24 mouse cellular contexts compared by ENCODE assay signal in genomic region chr16:29876196-29876595, GRCm38 (mm10).
DNase-seq lines count a peak whose midpoint lies in the region; ATAC-seq and TF ChIP-seq lines count a peak whose summit lies in the region.
"Had no signal": no experiment of that assay in that cellular context is flagged by ENCODE, and none has a peak within 500 bp of the region (broad histone marks: within the 10 kb centered on the region; RNA-seq: fewer than 3 reads in every experiment).

No protein-coding gene starts in this region.

- ATAC-seq in intestine, embryonic 15.5 days: 0 out of 2 replicates have a peak, but pooled peaks have one; percentile 52
- no peak for ATAC-seq in intestine, postnatal 0 days
- ATAC-seq in neural tube, embryonic 12.5 days (ENCODE audit: low FRiP score, low read depth): no peak
- ATAC-seq in forebrain, embryonic 13.5 days: peak; percentile 44; the same call in 1 of the 2 replicates
- ATAC-seq: liver, embryonic 12.5 days had no signal

- H3K4me1 ChIP-seq in intestine, embryonic 15.5 days (replicated peaks): peaks cover 11% of the 10 kb centered on the region
- no peaks in the 10 kb centered on the region for H3K4me1 ChIP-seq in intestine, postnatal 0 days (replicated peaks; ENCODE audit: control insufficient read depth, insufficient read depth, low read length)
- H3K4me1 ChIP-seq in neural tube, embryonic 12.5 days: peaks cover 7% of the 10 kb centered on the region
- peaks cover 25% of the 10 kb centered on the region for H3K4me1 ChIP-seq in forebrain, embryonic 13.5 days

- H3K9ac ChIP-seq in intestine, embryonic 15.5 days: no peak overlapping the region
- no peak overlapping the region for H3K9ac ChIP-seq in intestine, postnatal 0 days (ENCODE audit: low read depth, low read length)
- H3K9ac ChIP-seq in neural tube, embryonic 12.5 days: no peak overlapping the region
- no peak overlapping the region for H3K9ac ChIP-seq in forebrain, embryonic 13.5 days
- H3K9ac ChIP-seq: heart, embryonic 13.5 days; hindbrain, embryonic 12.5 days; limb, embryonic 13.5 days; liver, embryonic 12.5 days had no signal

- no peak overlapping the region for H3K4me3 ChIP-seq in intestine, embryonic 15.5 days (replicated peaks)
- no peak overlapping the region for H3K4me3 ChIP-seq in intestine, postnatal 0 days (ENCODE audit: low read depth, low read length)
- H3K4me3 ChIP-seq in neural tube, embryonic 12.5 days: no peak overlapping the region
- no peak overlapping the region for H3K4me3 ChIP-seq in forebrain, embryonic 13.5 days
- H3K4me3 ChIP-seq: heart, embryonic 13.5 days; hindbrain, embryonic 12.5 days; layer of hippocampus, adult 2 months; limb, embryonic 13.5 days; liver, embryonic 12.5 days had no signal

- no peak overlapping the region for H3K27ac ChIP-seq in intestine, embryonic 15.5 days
- H3K27ac ChIP-seq in intestine, postnatal 0 days (ENCODE audit: low read depth, low read length): no peak overlapping the region
- H3K27ac ChIP-seq in neural tube, embryonic 12.5 days: no peak overlapping the region
- no peak overlapping the region for H3K27ac ChIP-seq in forebrain, embryonic 13.5 days
- H3K27ac ChIP-seq: heart, embryonic 13.5 days; hindbrain, embryonic 12.5 days; layer of hippocampus, adult 2 months; limb, embryonic 13.5 days; liver, embryonic 12.5 days had no signal

- 0 out of 2 replicates have a peak overlapping the region, but pooled peaks have one; percentile 2 for H3K4me2 ChIP-seq in intestine, embryonic 15.5 days (replicated peaks)
- no peak overlapping the region for H3K4me2 ChIP-seq in intestine, postnatal 0 days (replicated peaks; ENCODE audit: low read depth)
- H3K4me2 ChIP-seq in neural tube, embryonic 12.5 days (replicated peaks): peak overlapping the region; percentile 22; the same call in 1 of the 2 replicates
- H3K4me2 ChIP-seq in forebrain, embryonic 13.5 days: 0 out of 2 replicates have a peak overlapping the region, but pooled peaks have one; percentile 2
- H3K4me2 ChIP-seq: heart, embryonic 13.5 days; hindbrain, embryonic 12.5 days; limb, embryonic 13.5 days; liver, embryonic 12.5 days had no signal

- 39% methylated on average over 8 of the region's 8 CpGs for WGBS in intestine, embryonic 15.5 days
- WGBS in intestine, postnatal 0 days: 25% methylated on average over 8 of the region's 8 CpGs
- WGBS in neural tube, embryonic 12.5 days: 8% methylated on average over 8 of the region's 8 CpGs
- WGBS in forebrain, embryonic 13.5 days: 4% methylated on average over 8 of the region's 8 CpGs

- H3K36me3 ChIP-seq in intestine, embryonic 15.5 days: no peaks in the 10 kb centered on the region
- H3K36me3 ChIP-seq in intestine, postnatal 0 days (ENCODE audit: control insufficient read depth, insufficient read depth): no peaks in the 10 kb centered on the region
- no peaks in the 10 kb centered on the region for H3K36me3 ChIP-seq in neural tube, embryonic 12.5 days
- no peaks in the 10 kb centered on the region for H3K36me3 ChIP-seq in forebrain, embryonic 13.5 days (ENCODE audit: poor library complexity, severe bottlenecking)
- H3K36me3 ChIP-seq: heart, embryonic 13.5 days; hindbrain, embryonic 12.5 days; limb, embryonic 13.5 days; liver, embryonic 12.5 days had no signal

- no peaks in the 10 kb centered on the region for H3K27me3 ChIP-seq in intestine, embryonic 15.5 days (replicated peaks)
- no peaks in the 10 kb centered on the region for H3K27me3 ChIP-seq in intestine, postnatal 0 days (replicated peaks; ENCODE audit: control insufficient read depth, insufficient read depth, low read length)
- peaks cover 11% of the 10 kb centered on the region for H3K27me3 ChIP-seq in neural tube, embryonic 12.5 days (replicated peaks)
- peaks cover 11% of the 10 kb centered on the region; the same call in 1 of the 2 replicates for H3K27me3 ChIP-seq in forebrain, embryonic 13.5 days
- H3K27me3 ChIP-seq: limb, embryonic 13.5 days had no signal

- peak; percentile 39 for DNase-seq in embryo, embryonic 10.5 days (ENCODE audit: low spot score)
- no peak for DNase-seq in embryo, embryonic 10 days (ENCODE audit: low spot score)
- no peak for DNase-seq in neural tube, embryonic 10.5 days (ENCODE audit: extremely low spot score, low spot score)
- no peak for DNase-seq in adrenal gland, adult 18-20 months (ENCODE audit: low spot score in 2 of 2)
- DNase-seq: adrenal gland, postnatal 36 days; cerebellum, adult 11 months; cerebellum, postnatal 10 days; gastrocnemius, postnatal 25 days; heart, adult 18-20 months; heart, postnatal 14 days; kidney, adult 9 months; kidney, postnatal 14 days; layer of hippocampus, postnatal 36 days; lung, adult 18-20 months; thymus, postnatal 36 days had no signal

- no peaks in the 10 kb centered on the region for H3K9me3 ChIP-seq in intestine, embryonic 15.5 days
- no peaks in the 10 kb centered on the region for H3K9me3 ChIP-seq in intestine, postnatal 0 days (ENCODE audit: control insufficient read depth)
- H3K9me3 ChIP-seq in neural tube, embryonic 12.5 days: no peaks in the 10 kb centered on the region
- H3K9me3 ChIP-seq in forebrain, embryonic 13.5 days (replicated peaks): no peaks in the 10 kb centered on the region
- H3K9me3 ChIP-seq: heart, embryonic 13.5 days; hindbrain, embryonic 12.5 days; limb, embryonic 13.5 days; liver, embryonic 12.5 days had no signal

- TF ChIP-seq CTCF in intestine, postnatal 0 days (IDR thresholded peaks at IDR 0.05; ENCODE audit: low read depth): no peak

Comparison
In these comparisons a context has a peak if more than half of its experiments do, and no peak if none do; other contexts are left out.
1. ATAC-seq: peak in intestine, embryonic 15.5 days (single experiment) and forebrain, embryonic 13.5 days (single experiment); none in intestine, postnatal 0 days (single experiment) and neural tube, embryonic 12.5 days (single experiment).